Mouse (Mus musculus): ENCODE measurements around the gene Rfx2. TPM values are rescaled to one million over a fixed set of nuclear protein-coding genes. Genes with fewer than 3 reads are reported as not detected.

The Rfx2 gene
- polyA plus RNA-seq, 1 experiment from 2014 or later = 3.3 TPM

- peaks cover 6% of the 10 kb centered on the region; the same call in 1 of the 2 replicates for H3K36me3 ChIP-seq (ENCODE audit: control insufficient read depth, insufficient read depth, low read length)
- TF ChIP-seq EP300 (optimal IDR thresholded peaks at IDR 0.05) = no peak
- no peaks in the 10 kb centered on the region for H3K27me3 ChIP-seq (ENCODE audit: control insufficient read depth, insufficient read depth, low read length)
- H3K9me3 ChIP-seq (ENCODE audit: control insufficient read depth, low read length) = no peaks in the 10 kb centered on the region
- no peaks in the 10 kb centered on the region for H3K4me1 ChIP-seq (replicated peaks; ENCODE audit: control insufficient read depth, insufficient read depth)
- H3K4me2 ChIP-seq (replicated peaks; ENCODE audit: low read depth) = no peak overlapping the region
- WGBS = 61% methylated on average over 3 of the region's 3 CpGs
- DNase-seq (ENCODE audit: low spot score) (no peak), ATAC-seq (ENCODE audit: low FRiP score, low TSS enrichment) (peak; percentile 49; the same call in 1 of the 2 replicates)
- H3K4me3 ChIP-seq (ENCODE audit: low read depth, low read length) = no peak overlapping the region
- H3K9ac ChIP-seq (ENCODE audit: low read length) = no peak overlapping the region
- H3K27ac ChIP-seq (replicated peaks) = peak overlapping the region; percentile 56
These were observed 51.9 kb downstream of the Rfx2 start for GRCm38 (mm10) chr17:56778779-56779362.

GRCm38 (mm10) chr17:56777568-56777967, 53.2 kb downstream of the Rfx2 start:
- Histone ChIP-seq H3K9me3 (ENCODE audit: control insufficient read depth, low read length) (no peaks in the 10 kb centered on the region), H3K27me3 (ENCODE audit: control insufficient read depth, insufficient read depth, low read length) (no peaks in the 10 kb centered on the region), H3K27ac (replicated peaks) (no peak overlapping the region), H3K4me2 (replicated peaks; ENCODE audit: low read depth) (no peak overlapping the region), H3K4me1 (replicated peaks; ENCODE audit: control insufficient read depth, insufficient read depth) (no peaks in the 10 kb centered on the region), H3K4me3 (ENCODE audit: low read depth, low read length) (no peak overlapping the region), H3K36me3 (ENCODE audit: control insufficient read depth, insufficient read depth, low read length) (peaks cover 6% of the 10 kb centered on the region; the same call in 1 of the 2 replicates), H3K9ac (ENCODE audit: low read length) (no peak overlapping the region)
- TF ChIP-seq CTCF (IDR thresholded peaks at IDR 0.05; ENCODE audit: low read depth) = peak; percentile 39
- TF ChIP-seq EP300 (optimal IDR thresholded peaks at IDR 0.05) = no peak
- 92% methylated on average over 11 of the region's 11 CpGs for WGBS
- DNase-seq (ENCODE audit: low spot score) (no peak), ATAC-seq (ENCODE audit: low FRiP score, low TSS enrichment) (no peak)

- TF ChIP-seq CTCF (IDR thresholded peaks at IDR 0.05; ENCODE audit: low read depth) (no peak), EP300 (optimal IDR thresholded peaks at IDR 0.05) (no peak)
- Histone ChIP-seq H3K4me2 (replicated peaks; ENCODE audit: low read depth) (no peak within 1 kb of the TSS), H3K27ac (replicated peaks) (no peak within 1 kb of the TSS), H3K4me3 (ENCODE audit: low read depth, low read length) (no peak within 1 kb of the TSS), H3K4me1 (replicated peaks; ENCODE audit: control insufficient read depth, insufficient read depth) (no peaks in the 10 kb centered on the region), H3K27me3 (ENCODE audit: control insufficient read depth, insufficient read depth, low read length) (no peaks in the 10 kb centered on the region), H3K9me3 (ENCODE audit: control insufficient read depth, low read length) (no peaks in the 10 kb centered on the region), H3K36me3 (ENCODE audit: control insufficient read depth, insufficient read depth, low read length) (peaks cover 12% of the 10 kb centered on the region; the same call in 1 of the 2 replicates), H3K9ac (ENCODE audit: low read length) (no peak within 1 kb of the TSS)
- WGBS = 88% methylated on average over 5 of the region's 5 CpGs
- ATAC-seq (ENCODE audit: low FRiP score, low TSS enrichment) (no peak), DNase-seq (ENCODE audit: low spot score) (no peak)
These were observed 60.9 kb downstream of the Rfx2 start, which contains the start of gene Prr22 for GRCm38 (mm10) chr17:56769950-56770349. Prr22 (plus strand) TSS chr17:56770250.

- H3K4me3 ChIP-seq (ENCODE audit: low read depth, low read length) = no peak overlapping the region
- H3K27ac ChIP-seq (replicated peaks) = no peak overlapping the region
- ATAC-seq (ENCODE audit: low FRiP score, low TSS enrichment) = no peak
- 94% methylated on average over 11 of the region's 11 CpGs for WGBS
- no peaks in the 10 kb centered on the region for H3K4me1 ChIP-seq (replicated peaks; ENCODE audit: control insufficient read depth, insufficient read depth)
- peaks cover 12% of the 10 kb centered on the region; the same call in 1 of the 2 replicates for H3K36me3 ChIP-seq (ENCODE audit: control insufficient read depth, insufficient read depth, low read length)
- H3K4me2 ChIP-seq (replicated peaks; ENCODE audit: low read depth) = no peak overlapping the region
- no peaks in the 10 kb centered on the region for H3K27me3 ChIP-seq (ENCODE audit: control insufficient read depth, insufficient read depth, low read length)
- TF ChIP-seq EP300 (optimal IDR thresholded peaks at IDR 0.05) (no peak), CTCF (IDR thresholded peaks at IDR 0.05; ENCODE audit: low read depth) (no peak)
- no peaks in the 10 kb centered on the region for H3K9me3 ChIP-seq (ENCODE audit: control insufficient read depth, low read length)
- H3K9ac ChIP-seq (ENCODE audit: low read length) = no peak overlapping the region
- DNase-seq (ENCODE audit: low spot score) = no peak
These were observed 61.9 kb downstream of the Rfx2 start for GRCm38 (mm10) chr17:56768941-56769340.

GRCm38 (mm10) chr17:56767531-56768135, 63.2 kb downstream of the Rfx2 start:
- H3K4me2 ChIP-seq (replicated peaks; ENCODE audit: low read depth) = no peak overlapping the region
- TF ChIP-seq CTCF (IDR thresholded peaks at IDR 0.05; ENCODE audit: low read depth) (no peak), EP300 (optimal IDR thresholded peaks at IDR 0.05) (no peak)
- H3K36me3 ChIP-seq (ENCODE audit: control insufficient read depth, insufficient read depth, low read length) = peaks cover 12% of the 10 kb centered on the region; the same call in 1 of the 2 replicates
- DNase-seq (ENCODE audit: low spot score) (no peak), ATAC-seq (ENCODE audit: low FRiP score, low TSS enrichment) (no peak)
- 92% methylated on average over 29 of the region's 29 CpGs for WGBS
- H3K4me3 ChIP-seq (ENCODE audit: low read depth, low read length) = no peak overlapping the region
- no peak overlapping the region for H3K27ac ChIP-seq (replicated peaks)
- H3K4me1 ChIP-seq (replicated peaks; ENCODE audit: control insufficient read depth, insufficient read depth) = no peaks in the 10 kb centered on the region
- no peaks in the 10 kb centered on the region for H3K9me3 ChIP-seq (ENCODE audit: control insufficient read depth, low read length)
- H3K9ac ChIP-seq (ENCODE audit: low read length) = no peak overlapping the region
- no peaks in the 10 kb centered on the region for H3K27me3 ChIP-seq (ENCODE audit: control insufficient read depth, insufficient read depth, low read length)
